Mouse (Mus musculus) midbrain, embryonic 10.5 days (tissue): ENCODE measurements around the gene Senp1. TPM values are rescaled to one million over a fixed set of nuclear protein-coding genes. Genes with fewer than 3 reads are reported as not detected.
A peak's percentile ranks its signal among the peaks of the same experiment; 100 is the strongest.

Experiments
- DNase-seq: peaks from one replicate; pipeline ENCODE4 v3.0.0-alpha.2; 2017; ENCODE audit warnings: low spot score
- H3K27ac ChIP-seq: fragments of 300-500 bp; sonication (generic); replicated peaks from 2 replicates; pipeline ENCODE4 v1.5.1; 2016; ENCODE audit warnings: mild to moderate bottlenecking
- H3K27me3 ChIP-seq: fragments of 300-500 bp; sonication (generic); 2 replicates; pipeline ENCODE4 v1.6.1; 2016; ENCODE audit warnings: low read depth, mild to moderate bottlenecking; ENCODE audit not compliant: poor library complexity, severe bottlenecking
- H3K36me3 ChIP-seq: fragments of 300-500 bp; sonication (generic); 2 replicates; pipeline ENCODE4 v1.6.1; 2016; ENCODE audit warnings: mild to moderate bottlenecking, moderate library complexity
- H3K4me1 ChIP-seq: fragments of 300-500 bp; sonication (generic); 2 replicates; pipeline ENCODE4 v1.6.1; 2016
- H3K4me3 ChIP-seq: fragments of 300-500 bp; sonication (generic); 2 replicates; pipeline ENCODE4 v1.5.1; 2016; ENCODE audit warnings: mild to moderate bottlenecking, moderate library complexity
- H3K9me3 ChIP-seq: fragments of 300-500 bp; sonication (generic); replicated peaks from 2 replicates; pipeline ENCODE4 v1.6.1; 2016; ENCODE audit warnings: mild to moderate bottlenecking
- WGBS: fragments of 180-500 bp; shearing (Covaris S2); methylation state at CpG from one replicate; pipeline ENCODE4 v1.1.7; 2016; 5-methylcytosine and 5-hydroxymethylcytosine counted together
- polyA plus RNA-seq: library from polyadenylated mRNA; unstranded; fragments of >200 nt; fragmentation: Nextera tagmentation; extraction: Ambion mirVana; gene quantifications from 2 replicates; pipeline ENCODE4 v1.2.1, GENCODE M21; 2016

Gene Senp1
- polyA plus RNA-seq, 1 experiment from 2014 or later = 47.3 TPM

- Histone ChIP-seq H3K27ac (no peak overlapping the region), H3K4me1 (peaks cover 7% of the 10 kb centered on the region), H3K9me3 (0 out of 2 replicates have a peak, but pooled peaks cover 3% of the 10 kb centered on the region), H3K27me3 (no peaks in the 10 kb centered on the region), H3K4me3 (no peak overlapping the region), H3K36me3 (no peaks in the 10 kb centered on the region)
- DNase-seq = no peak
- WGBS = 88% methylated on average over 9 of the region's 9 CpGs
These were observed 5.0 kb upstream of the Senp1 start for GRCm38 (mm10) chr15:98098519-98098918.

GRCm38 (mm10) chr15:98096957-98097356 is 3.4 kb upstream of the Senp1 start:
- 54% methylated on average over 3 of the region's 3 CpGs for WGBS
- Histone ChIP-seq H3K27me3 (no peaks in the 10 kb centered on the region), H3K27ac (no peak overlapping the region), H3K9me3 (0 out of 2 replicates have a peak, but pooled peaks cover 3% of the 10 kb centered on the region), H3K36me3 (no peaks in the 10 kb centered on the region), H3K4me3 (no peak overlapping the region), H3K4me1 (peaks cover 16% of the 10 kb centered on the region)
- DNase-seq = no peak

- Histone ChIP-seq H3K27me3 (no peaks in the 10 kb centered on the region), H3K4me1 (peaks cover 25% of the 10 kb centered on the region), H3K9me3 (no peaks in the 10 kb centered on the region), H3K4me3 (no peak overlapping the region), H3K27ac (no peak overlapping the region), H3K36me3 (no peaks in the 10 kb centered on the region; the same call in 1 of the 2 replicates)
- 88% methylated on average over 12 of the region's 12 CpGs for WGBS
- DNase-seq = no peak
These were observed 1.4 kb upstream of the Senp1 start for GRCm38 (mm10) chr15:98094905-98095304.

- H3K36me3 ChIP-seq = peaks cover 18% of the 10 kb centered on the region
- DNase-seq = no peak
These were observed 998 bp downstream of the Senp1 start, which contains the start of gene Pfkm for GRCm38 (mm10) chr15:98092372-98093120. TSS of gene Pfkm (plus strand) at chr15:98092589.

GRCm38 (mm10) chr15:98091841-98092240 is 1.7 kb downstream of the Senp1 start:
- DNase-seq = no peak
- no peaks in the 10 kb centered on the region for H3K27me3 ChIP-seq
- peak overlapping the region; percentile 97; the same call in 1 of the 2 replicates for H3K27ac ChIP-seq

More at GRCm38 (mm10) chr15:98092372-98093120, 998 bp downstream of the Senp1 start, which contains the start of gene Pfkm:
- peak within 1 kb of the TSS; percentile 97 for H3K27ac ChIP-seq
- peaks cover 25% of the 10 kb centered on the region for H3K4me1 ChIP-seq
- H3K4me3 ChIP-seq = peak within 1 kb of the TSS; percentile 96
- no peaks in the 10 kb centered on the region for H3K9me3 ChIP-seq
- WGBS = 1% methylated on average over 30 of the region's 30 CpGs
- no peaks in the 10 kb centered on the region for H3K27me3 ChIP-seq

GRCm38 (mm10) chr15:98089421-98090183 is 3.9 kb downstream of the Senp1 start:
- Histone ChIP-seq H3K4me3 (no peak overlapping the region), H3K36me3 (peaks cover 45% of the 10 kb centered on the region), H3K9me3 (no peaks in the 10 kb centered on the region), H3K27me3 (no peaks in the 10 kb centered on the region), H3K4me1 (peaks cover 25% of the 10 kb centered on the region), H3K27ac (no peak overlapping the region)
- no peak for DNase-seq
- 80% methylated on average over 9 of the region's 9 CpGs for WGBS

More at GRCm38 (mm10) chr15:98091841-98092240, 1.7 kb downstream of the Senp1 start:
- 54% methylated on average over 4 of the region's 4 CpGs for WGBS
- Histone ChIP-seq H3K36me3 (peaks cover 23% of the 10 kb centered on the region), H3K9me3 (no peaks in the 10 kb centered on the region), H3K4me3 (peak overlapping the region; percentile 96), H3K4me1 (peaks cover 25% of the 10 kb centered on the region)

GRCm38 (mm10) chr15:98088889-98089288 is 4.7 kb downstream of the Senp1 start:
- DNase-seq = no peak
- no peaks in the 10 kb centered on the region for H3K9me3 ChIP-seq
- no peak overlapping the region for H3K4me3 ChIP-seq
- 85% methylated on average over 1 of the region's 1 CpGs for WGBS
- peaks cover 53% of the 10 kb centered on the region for H3K36me3 ChIP-seq
- H3K27ac ChIP-seq = no peak overlapping the region
- H3K27me3 ChIP-seq = no peaks in the 10 kb centered on the region
- peaks cover 22% of the 10 kb centered on the region for H3K4me1 ChIP-seq

- H3K27ac ChIP-seq = no peak overlapping the region
- no peak for DNase-seq
- peaks cover 97% of the 10 kb centered on the region for H3K36me3 ChIP-seq
- H3K4me3 ChIP-seq = no peak overlapping the region
- no peaks in the 10 kb centered on the region for H3K27me3 ChIP-seq
- WGBS = 92% methylated on average over 6 of the region's 6 CpGs
- no peaks in the 10 kb centered on the region for H3K9me3 ChIP-seq
- no peaks in the 10 kb centered on the region for H3K4me1 ChIP-seq
These were observed 16.6 kb downstream of the Senp1 start for GRCm38 (mm10) chr15:98076901-98077300.

- no peak for DNase-seq
- H3K36me3 ChIP-seq = peaks cover 98% of the 10 kb centered on the region
- no peaks in the 10 kb centered on the region for H3K4me1 ChIP-seq
- no peak overlapping the region for H3K27ac ChIP-seq
- no peaks in the 10 kb centered on the region for H3K27me3 ChIP-seq
- H3K4me3 ChIP-seq = no peak overlapping the region
- 88% methylated on average over 16 of the region's 16 CpGs for WGBS
- H3K9me3 ChIP-seq = no peaks in the 10 kb centered on the region
These were observed 18.5 kb downstream of the Senp1 start for GRCm38 (mm10) chr15:98075034-98075433.

- H3K36me3 ChIP-seq = peaks cover 98% of the 10 kb centered on the region
- no peaks in the 10 kb centered on the region for H3K9me3 ChIP-seq
- H3K27ac ChIP-seq = no peak overlapping the region
- H3K4me1 ChIP-seq = no peaks in the 10 kb centered on the region
- no peak overlapping the region for H3K4me3 ChIP-seq
- no peak for DNase-seq
- no peaks in the 10 kb centered on the region for H3K27me3 ChIP-seq
- 96% methylated on average over 8 of the region's 8 CpGs for WGBS
These were observed 19.0 kb downstream of the Senp1 start for GRCm38 (mm10) chr15:98074521-98074920.

- no peak for DNase-seq
- Histone ChIP-seq H3K27me3 (no peaks in the 10 kb centered on the region), H3K36me3 (peaks cover 98% of the 10 kb centered on the region), H3K4me1 (no peaks in the 10 kb centered on the region), H3K27ac (no peak overlapping the region), H3K9me3 (no peaks in the 10 kb centered on the region), H3K4me3 (no peak overlapping the region)
- 86% methylated on average over 3 of the region's 3 CpGs for WGBS
These were observed 23.2 kb downstream of the Senp1 start for GRCm38 (mm10) chr15:98070376-98070775.

GRCm38 (mm10) chr15:98069566-98070245 is 23.8 kb downstream of the Senp1 start:
- WGBS = 87% methylated on average over 8 of the region's 8 CpGs
- no peaks in the 10 kb centered on the region for H3K27me3 ChIP-seq
- H3K36me3 ChIP-seq = peaks cover 98% of the 10 kb centered on the region
- H3K4me1 ChIP-seq = no peaks in the 10 kb centered on the region
- H3K4me3 ChIP-seq = no peak overlapping the region
- no peak overlapping the region for H3K27ac ChIP-seq
- no peak for DNase-seq
- H3K9me3 ChIP-seq = no peaks in the 10 kb centered on the region
